Mouse (Mus musculus) monocyte, adult 2 months (primary cell): ENCODE data around the gene Lef1.

Experiments
- DNase-seq, 2 experiments: peaks; one replicate each; pipeline ENCODE4 v3.0.0; 2022; ENCODE audit warnings: low spot score in 2 of 2, low read depth in 1 of 2

Lef1 gene

GRCm38 (mm10) chr3:131247447-131247846 is 137.2 kb downstream of the Lef1 start:
- DNase-seq, result no peak

GRCm38 (mm10) chr3:131247851-131248250 is 137.6 kb downstream of the Lef1 start:
- DNase-seq, result no peak

GRCm38 (mm10) chr3:131248444-131248843 is 138.2 kb downstream of the Lef1 start:
- no peak for DNase-seq

DNA sequence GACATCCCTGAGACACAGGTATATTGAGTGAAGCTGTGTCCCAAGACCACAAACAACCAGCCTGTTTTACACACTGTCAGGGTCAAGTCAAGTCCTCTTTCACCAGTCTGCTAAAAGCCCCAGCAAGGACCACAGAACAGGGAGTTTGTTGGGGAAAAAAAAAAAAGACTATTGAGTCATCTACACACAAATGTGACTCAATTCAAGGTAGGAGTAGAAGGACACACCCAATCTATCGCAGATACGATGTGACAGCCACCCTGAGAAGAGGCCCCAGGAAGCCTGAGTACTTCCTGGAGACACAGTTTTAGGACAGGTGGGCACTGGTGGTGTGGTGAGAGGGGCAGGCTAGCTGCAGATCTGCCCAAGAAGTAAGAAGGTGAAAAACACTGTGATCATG is 140.0 kb downstream of the Lef1 start:
- DNase-seq, result no peak

- DNase-seq, result no peak
Observed at GRCm38 (mm10) chr3:131250978-131251377, 140.7 kb downstream of the Lef1 start.

GRCm38 (mm10) chr3:131251601-131252000 is 141.3 kb downstream of the Lef1 start:
- DNase-seq, result no peak

DNA sequence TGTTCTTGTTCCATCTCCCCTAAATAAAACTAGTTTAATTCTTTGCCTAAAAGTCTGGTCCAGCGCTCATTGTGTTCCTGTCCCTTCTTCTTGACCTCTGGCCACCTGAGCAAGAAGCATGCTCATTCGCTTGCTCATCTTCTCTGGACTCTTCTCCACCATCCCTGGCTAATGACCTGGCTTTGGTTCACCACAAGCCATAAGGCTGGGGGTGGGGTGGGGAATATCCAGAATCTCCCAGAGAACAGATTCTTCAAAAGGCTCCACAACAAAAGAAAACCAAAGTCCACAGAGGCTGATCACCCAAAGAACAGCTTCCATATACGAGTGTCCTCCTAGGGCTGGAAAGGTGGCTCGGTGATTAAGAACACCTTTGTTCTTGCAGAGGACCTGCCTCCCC is 144.7 kb downstream of the Lef1 start:
- no peak for DNase-seq

- no peak for DNase-seq
Observed at GRCm38 (mm10) chr3:131255399-131255981, 145.2 kb downstream of the Lef1 start.

DNA sequence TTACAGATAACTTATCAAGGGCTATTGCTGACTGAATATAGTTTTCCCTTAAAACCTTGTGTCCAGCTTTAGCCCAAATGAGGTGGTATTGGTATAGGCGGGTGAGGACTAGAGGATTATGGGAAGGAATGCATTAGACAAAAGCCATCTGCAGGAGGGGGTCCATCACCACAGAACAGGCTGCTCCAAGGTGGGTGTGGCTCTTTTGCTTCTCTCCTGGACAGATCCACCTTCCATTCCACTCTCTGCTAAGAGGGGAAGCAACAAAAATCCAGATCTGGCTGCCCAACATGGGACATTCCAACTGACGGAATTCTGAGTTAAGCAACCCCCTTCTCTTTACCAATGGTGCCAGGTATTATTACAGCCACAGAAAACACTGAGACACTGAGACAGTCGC is 148.7 kb downstream of the Lef1 start:
- no peak for DNase-seq

DNA sequence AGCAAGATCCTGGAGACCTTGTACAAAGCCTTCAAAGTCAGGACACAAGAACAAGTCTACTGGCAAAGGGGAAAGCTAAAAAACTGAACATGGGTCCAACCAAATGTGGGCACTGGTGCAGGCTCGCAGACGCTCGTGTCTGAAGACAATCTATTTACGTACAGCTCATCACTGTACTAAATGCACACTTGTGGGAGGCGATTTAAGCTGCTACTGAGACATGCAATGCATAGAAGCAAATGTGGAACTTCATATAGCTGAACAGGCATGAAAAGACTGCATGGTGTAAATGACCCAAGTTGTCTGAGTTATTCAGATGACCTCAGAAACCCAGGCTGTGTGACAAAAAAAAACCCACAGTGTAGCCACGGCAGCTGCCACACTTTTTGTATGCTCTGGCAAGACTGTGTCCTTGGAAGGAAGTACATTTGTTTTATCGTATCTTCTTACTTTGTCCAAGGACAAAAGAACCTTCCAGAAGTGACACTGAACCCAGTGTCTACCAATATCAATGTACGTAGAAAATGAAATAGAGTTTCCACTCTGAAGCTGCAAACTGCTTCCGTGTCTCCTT is 149.2 kb downstream of the Lef1 start:
- no peak for DNase-seq

DNA sequence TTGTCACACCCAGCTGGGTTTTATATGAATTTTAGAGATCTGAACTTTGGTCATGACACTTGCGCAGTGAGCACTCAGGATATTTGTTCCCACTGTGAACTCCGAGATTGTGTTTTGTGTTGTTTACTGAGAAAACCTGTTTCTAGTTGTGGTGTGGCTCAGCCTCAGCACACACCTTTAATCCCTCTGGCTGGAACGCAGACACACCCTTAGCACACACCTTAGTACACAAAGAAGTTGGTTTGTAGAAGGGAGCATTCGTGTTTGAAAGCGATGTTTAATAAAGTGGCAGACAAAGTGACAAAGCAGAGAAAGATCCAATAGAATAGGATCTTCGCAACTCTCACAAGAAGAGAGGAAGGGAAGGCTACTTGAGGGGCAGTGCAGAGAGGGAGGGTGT is 150.1 kb downstream of the Lef1 start:
- DNase-seq, result no peak

- DNase-seq, result no peak
Observed at GRCm38 (mm10) chr3:131263766-131264486, 153.7 kb downstream of the Lef1 start.

- no peak for DNase-seq
Observed at GRCm38 (mm10) chr3:131265516-131265915, 155.2 kb downstream of the Lef1 start.

GRCm38 (mm10) chr3:131266366-131267050 is 156.2 kb downstream of the Lef1 start:
- no peak for DNase-seq

DNA sequence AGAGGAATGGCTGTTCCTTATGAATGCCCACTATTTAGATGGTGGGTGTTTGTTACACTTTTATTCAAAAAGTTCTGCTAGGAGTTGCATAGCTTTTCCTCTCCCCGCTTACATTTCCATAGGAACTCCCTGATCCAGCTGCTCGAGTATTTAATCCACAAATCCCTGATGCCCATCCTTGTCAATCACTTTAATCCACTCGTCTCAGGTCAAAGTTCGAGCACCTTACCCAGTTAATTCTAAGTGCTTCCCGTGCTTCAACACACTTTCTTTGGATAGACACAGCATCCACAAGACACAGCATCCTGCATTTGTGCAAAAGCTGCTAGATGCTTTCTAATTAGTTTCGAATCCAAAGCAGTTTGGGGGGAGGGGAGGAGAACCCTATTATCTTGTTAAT is 160.1 kb downstream of the Lef1 start:
- DNase-seq, result no peak

DNA sequence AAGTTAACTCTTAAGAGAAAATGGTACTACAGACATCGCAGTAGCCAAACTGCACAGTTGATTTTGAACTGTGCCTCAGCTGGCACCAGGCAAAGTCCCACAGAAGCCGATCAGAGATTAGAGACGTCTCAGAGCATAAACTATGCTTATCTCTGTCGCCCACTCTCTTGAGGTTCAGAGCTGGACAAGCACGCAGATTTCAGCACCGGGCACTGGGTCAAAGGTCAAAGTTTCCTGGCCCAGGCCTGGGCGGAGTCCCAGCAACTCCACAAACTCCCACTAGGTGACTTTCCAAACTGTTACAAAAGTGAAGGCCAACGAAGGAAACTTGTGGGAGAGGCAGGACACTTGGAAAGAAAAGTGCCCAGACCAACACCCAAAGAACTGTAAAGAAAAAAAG is 160.9 kb downstream of the Lef1 start:
- DNase-seq, result peak in 1 of 2 experiments; percentile 5

- DNase-seq, result peak; percentile 29 to 59
Observed at GRCm38 (mm10) chr3:131271559-131272373, 161.5 kb downstream of the Lef1 start, which contains the start of gene Hadh. Hadh (minus strand) TSS chr3:131272101.

DNA sequence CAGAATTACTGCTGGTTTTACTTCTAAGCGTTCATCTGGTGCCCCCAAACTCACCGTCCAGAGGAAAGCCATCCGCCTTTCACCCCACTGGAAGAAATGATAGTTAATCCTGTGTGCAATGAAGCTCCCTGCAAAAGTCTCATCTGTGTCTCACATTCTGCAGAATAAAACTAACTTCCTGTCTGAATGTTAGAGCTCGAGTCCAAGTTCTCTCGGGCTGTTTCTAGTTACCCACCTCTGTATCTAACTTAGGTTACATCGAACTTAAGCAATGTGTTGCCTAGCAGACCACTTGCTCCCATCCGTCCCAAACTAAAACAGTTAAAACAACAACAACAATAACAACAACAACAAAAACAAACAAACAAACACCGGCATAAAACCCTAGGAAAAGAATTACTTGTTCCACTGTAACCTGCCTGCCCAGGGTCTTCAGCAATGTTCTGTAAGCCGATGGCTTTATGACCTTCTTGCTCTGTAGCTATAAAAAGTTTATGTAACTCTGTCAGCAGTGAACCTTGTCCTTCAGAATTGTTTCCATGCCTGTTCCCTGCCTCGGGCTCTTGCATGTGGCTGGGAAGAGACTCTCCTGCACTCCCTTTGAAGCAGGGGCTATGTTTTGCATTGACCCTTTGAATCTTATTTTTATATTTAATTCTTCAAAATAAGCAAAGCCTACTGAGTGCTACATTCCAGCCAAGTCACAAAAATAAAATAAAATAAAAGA is 162.3 kb downstream of the Lef1 start:
- no peak for DNase-seq
